Mouse (Mus musculus) myocyte (in vitro differentiated cells): ENCODE measurements at regions not wholly inside any gene's neighbourhood (a gene's known extent, or its start where the extent isn't known, plus 50 kb on each side); places are given as distances from the start of the nearest gene placed in this dataset.

Source experiments
- CEBPB ChIP-seq: IDR thresholded peaks from 2 replicates; pipeline ENCODE4 v1.6.1; 2011; ENCODE audit warnings: mild to moderate bottlenecking, moderate library complexity; ENCODE audit not compliant: poor library complexity, insufficient read depth, severe bottlenecking
- MYOG ChIP-seq, 3 experiments: IDR thresholded peaks; one replicate each; pipeline ENCODE4 v1.6.1; 2011; ENCODE audit warnings: control low read depth in 2 of 3, low read depth in 2 of 3, mild to moderate bottlenecking in 2 of 3; ENCODE audit not compliant: insufficient read length in 2 of 3, control insufficient read depth in 1 of 3, insufficient read depth in 1 of 3
- POLR2A ChIP-seq: IDR thresholded peaks from one replicate; pipeline ENCODE4 v1.6.1; 2011; ENCODE audit warnings: low read depth, mild to moderate bottlenecking, control low read depth, moderate library complexity; ENCODE audit not compliant: insufficient read length
- POLR2AphosphoS2 ChIP-seq: IDR thresholded peaks from one replicate; pipeline ENCODE4 v1.6.1; 2011; ENCODE audit warnings: low read depth, control low read depth; ENCODE audit not compliant: insufficient read length

GRCm38 (mm10) chr9:89449656-89450055 is 173.3 kb downstream of the Minar1 start:
- TF ChIP-seq MYOG (IDR thresholded peaks at IDR 0.05; ENCODE audit: control insufficient read depth in 1 of 3, insufficient read depth in 1 of 3, insufficient read length in 2 of 3, low read depth in 2 of 3) (no peak), POLR2A (no peak), CEBPB (no peak), POLR2AphosphoS2 (no peak)
